Mouse (Mus musculus) liver, adult 2 months (tissue): ENCODE data around the gene Arl11. TPM values are rescaled to one million over a fixed set of nuclear protein-coding genes. Genes with fewer than 3 reads are reported as not detected.

Experiments
- DNase-seq: peaks from one replicate; pipeline ENCODE4 v3.0.0-alpha.2; 2011; ENCODE audit warnings: low read depth, low spot score; ENCODE audit errors: extremely low read depth
- H3K27ac ChIP-seq: fragments of 200-500 bp; replicated peaks from 2 replicates; pipeline ENCODE4 v1.5.1; 2012; ENCODE audit warnings: low read depth, mild to moderate bottlenecking, control low read depth, inconsistent platforms, low read length; ENCODE audit not compliant: insufficient read depth
- H3K27me3 ChIP-seq: fragments of 200-500 bp; 2 replicates; pipeline ENCODE4 v1.6.1; 2012; ENCODE audit warnings: mild to moderate bottlenecking, moderate library complexity, low read length, inconsistent platforms; ENCODE audit not compliant: control insufficient read depth, insufficient read depth
- H3K36me3 ChIP-seq: fragments of 200-500 bp; 2 replicates; pipeline ENCODE4 v1.6.1; 2012; ENCODE audit warnings: low read length, inconsistent platforms; ENCODE audit not compliant: control insufficient read depth, insufficient read depth
- H3K4me1 ChIP-seq: fragments of 200-500 bp; 2 replicates; pipeline ENCODE4 v1.6.1; 2011; ENCODE audit warnings: low read length; ENCODE audit not compliant: control insufficient read depth, insufficient read depth
- H3K4me3 ChIP-seq: fragments of 200-500 bp; 2 replicates; pipeline ENCODE4 v1.5.1; 2011; ENCODE audit warnings: low read depth, mild to moderate bottlenecking, control low read depth, low read length, moderate library complexity; ENCODE audit not compliant: insufficient read depth
- H3K79me2 ChIP-seq: fragments of 200-500 bp; 2 replicates; pipeline ENCODE4 v1.6.1; 2012; ENCODE audit warnings: inconsistent platforms, mild to moderate bottlenecking, low read length, moderate library complexity; ENCODE audit not compliant: control insufficient read depth, insufficient read depth
- H3K9ac ChIP-seq: fragments of 200-500 bp; 2 replicates; pipeline ENCODE4 v1.6.1; 2012; ENCODE audit warnings: low read depth, mild to moderate bottlenecking, control low read depth, inconsistent platforms, low read length
- CTCF ChIP-seq: fragments of 200-500 bp; IDR thresholded peaks from 2 replicates; pipeline ENCODE4 v1.5.1; 2011; ENCODE audit warnings: low read depth, low read length, control low read depth
- POLR2A ChIP-seq: fragments of 200-500 bp; IDR thresholded peaks from 2 replicates; pipeline ENCODE4 v1.6.1; 2011; ENCODE audit warnings: low read length, control low read depth; ENCODE audit not compliant: insufficient read depth; ENCODE audit errors: extremely low read depth
- WGBS: fragments of 180-500 bp; shearing (Covaris S2); methylation state at CpG from one replicate; pipeline ENCODE4 v1.1.7; 2018; 5-methylcytosine and 5-hydroxymethylcytosine counted together
- polyA plus RNA-seq: library from polyadenylated mRNA; depleted of rRNA; stranded (reverse); fragments of >200 nt; gene quantifications from 2 replicates; pipeline ENCODE4 v1.2.3, GENCODE M21; 2012; rRNA removed
- total RNA-seq: library from RNA; depleted of rRNA; stranded (reverse); fragments of >200 nt; gene quantifications from 2 replicates; pipeline ENCODE4 v1.2.3, GENCODE M21; 2014; rRNA removed

The Arl11 gene
- total and polyA plus RNA-seq, 2 experiments = 0.28 to 0.37 TPM

DNA sequence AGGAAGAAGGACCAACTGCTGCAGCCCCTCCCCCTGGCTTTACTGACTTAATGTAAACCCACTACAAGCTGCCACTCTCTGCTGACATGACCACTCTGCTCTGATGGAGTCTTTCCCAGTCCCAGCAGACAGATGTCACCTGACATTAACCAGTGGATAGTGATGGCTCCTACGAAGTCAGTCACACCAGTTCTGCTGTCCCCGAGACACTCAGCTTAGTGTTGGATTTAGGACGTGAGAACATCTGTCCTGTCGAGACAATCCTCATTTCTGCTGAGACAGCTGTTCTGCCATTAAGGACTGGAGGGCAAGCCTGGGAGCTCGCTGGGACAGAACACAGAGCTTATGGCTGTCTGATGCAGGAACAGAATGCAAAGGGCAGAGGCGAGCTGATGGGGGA lies 41.3 kb downstream of the Arl11 start:
- H3K79me2 ChIP-seq = peaks cover 12% of the 10 kb centered on the region; the same call in 1 of the 2 replicates
- no peak overlapping the region for H3K27ac ChIP-seq
- WGBS = 80% methylated on average over 6 of the region's 6 CpGs
- H3K4me1 ChIP-seq = peaks cover 23% of the 10 kb centered on the region
- DNase-seq = no peak
- no peak overlapping the region for H3K4me3 ChIP-seq
- TF ChIP-seq CTCF = no peak
- no peak for TF ChIP-seq POLR2A
- H3K27me3 ChIP-seq = no peaks in the 10 kb centered on the region
- H3K36me3 ChIP-seq = no peaks in the 10 kb centered on the region; the same call in 1 of the 2 replicates
- H3K9ac ChIP-seq = no peak overlapping the region

DNA sequence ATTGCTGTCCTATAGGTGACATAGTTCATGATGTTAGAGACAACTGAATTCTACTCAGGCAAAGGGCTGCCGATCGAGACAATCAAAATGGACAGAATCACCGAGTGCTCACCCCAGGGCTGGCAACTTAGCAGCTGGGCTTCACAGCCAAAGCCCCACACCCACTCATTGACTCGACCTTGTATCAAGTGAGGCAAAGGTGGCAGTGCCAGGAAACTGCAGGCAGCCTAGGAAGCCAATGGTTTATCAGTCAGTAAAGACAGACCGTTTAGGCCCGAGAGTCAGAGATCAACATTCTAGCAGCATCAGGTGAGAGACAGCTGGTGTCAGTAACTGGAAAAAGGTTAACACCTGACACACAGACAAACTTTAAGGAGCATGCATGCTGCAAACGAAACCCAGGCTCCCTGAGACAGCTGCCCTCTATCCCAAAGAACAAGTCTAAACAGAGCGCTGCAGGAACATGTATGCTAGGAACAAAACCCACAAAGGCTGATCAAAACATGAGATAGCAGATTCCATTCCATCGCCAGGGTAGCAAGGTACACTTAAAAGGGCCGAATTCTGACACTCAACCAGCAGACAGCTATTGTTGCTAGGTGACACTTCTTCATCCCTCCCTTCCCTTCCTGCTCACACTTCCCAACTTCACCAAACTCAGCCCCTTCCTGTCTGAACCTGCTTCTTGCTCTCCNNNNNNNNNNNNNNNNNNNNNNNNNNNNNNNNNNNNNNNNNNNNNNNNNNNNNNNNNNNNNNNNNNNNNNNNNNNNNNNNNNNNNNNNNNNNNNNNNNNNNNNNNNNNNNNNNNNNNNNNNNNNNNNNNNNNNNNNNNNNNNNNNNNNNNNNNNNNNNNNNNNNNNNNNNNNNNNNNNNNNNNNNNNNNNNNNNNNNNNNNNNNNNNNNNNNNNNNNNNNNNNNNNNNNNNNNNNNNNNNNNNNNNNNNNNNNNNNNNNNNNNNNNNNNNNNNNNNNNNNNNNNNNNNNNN lies 45.0 kb downstream of the Arl11 start:
- WGBS = 25% methylated on average over 10 of the region's 10 CpGs
- TF ChIP-seq POLR2A (no peak), CTCF (no peak)
- Histone ChIP-seq H3K4me1 (peaks cover 29% of the 10 kb centered on the region), H3K4me3 (no peak overlapping the region), H3K36me3 (no peaks in the 10 kb centered on the region), H3K27ac (peak overlapping the region; percentile 49), H3K79me2 (peaks cover 10% of the 10 kb centered on the region; the same call in 1 of the 2 replicates), H3K9ac (no peak overlapping the region), H3K27me3 (no peaks in the 10 kb centered on the region)
- peak; percentile 93 for DNase-seq

DNA sequence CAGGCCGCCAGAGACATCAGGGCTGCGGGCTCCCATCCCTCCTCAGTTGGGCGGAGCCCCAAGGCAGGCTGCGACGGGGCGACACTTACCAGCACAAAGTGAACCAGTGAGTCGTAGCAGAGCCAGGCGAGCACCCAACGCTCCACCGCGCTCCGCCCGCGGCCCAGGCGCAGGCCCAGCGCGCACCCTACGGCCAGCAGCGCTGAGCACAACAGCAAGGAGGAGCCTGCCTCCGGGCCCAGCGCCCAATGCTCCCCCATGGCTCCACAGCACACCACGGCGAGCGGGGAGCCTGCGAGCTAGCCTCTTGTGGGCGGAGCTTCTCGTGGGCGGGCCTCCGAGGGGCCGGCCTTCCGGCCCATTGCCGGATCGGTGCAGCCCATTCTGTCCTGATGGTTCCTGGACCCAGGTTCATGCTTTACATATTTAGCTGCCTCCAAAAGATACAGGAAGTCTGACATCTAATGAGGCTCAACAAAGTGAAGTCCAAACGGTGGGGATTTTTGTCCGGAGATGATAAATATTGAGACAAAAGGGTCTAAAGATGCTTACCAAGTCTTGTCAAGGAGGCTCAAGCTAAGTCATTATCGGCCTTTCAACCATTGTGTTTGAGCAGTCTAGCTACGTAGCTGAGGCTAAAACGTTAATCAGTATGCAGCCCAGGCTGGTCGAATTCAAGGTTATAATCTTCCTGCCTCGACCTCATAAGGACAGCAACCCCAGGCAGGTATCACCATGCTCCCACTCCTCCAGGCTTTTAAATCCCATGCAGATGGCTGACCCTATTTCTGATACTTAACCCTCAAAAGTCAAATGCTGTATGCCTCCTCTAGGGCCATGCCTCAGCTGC lies 50.8 kb downstream of the Arl11 start, which contains the start of gene Ebpl:
Gene Ebpl, minus strand, starts transcription at position 309 of the 850 bp plus-strand sequence.
- H3K4me1 ChIP-seq = peaks cover 32% of the 10 kb centered on the region
- H3K4me3 ChIP-seq = peak within 1 kb of the TSS; percentile 51
- no peak for TF ChIP-seq CTCF
- peak; percentile 85; the same call in 1 of the 2 replicates for TF ChIP-seq POLR2A
- H3K27me3 ChIP-seq = no peaks in the 10 kb centered on the region
- peak within 1 kb of the TSS; percentile 43 for H3K9ac ChIP-seq
- no peaks in the 10 kb centered on the region for H3K36me3 ChIP-seq
- DNase-seq = peak; percentile 94
- H3K27ac ChIP-seq = peak within 1 kb of the TSS; percentile 99
- under 1% methylated on average over 40 of the region's 40 CpGs for WGBS
- H3K79me2 ChIP-seq = peaks cover 3% of the 10 kb centered on the region; the same call in 1 of the 2 replicates

DNA sequence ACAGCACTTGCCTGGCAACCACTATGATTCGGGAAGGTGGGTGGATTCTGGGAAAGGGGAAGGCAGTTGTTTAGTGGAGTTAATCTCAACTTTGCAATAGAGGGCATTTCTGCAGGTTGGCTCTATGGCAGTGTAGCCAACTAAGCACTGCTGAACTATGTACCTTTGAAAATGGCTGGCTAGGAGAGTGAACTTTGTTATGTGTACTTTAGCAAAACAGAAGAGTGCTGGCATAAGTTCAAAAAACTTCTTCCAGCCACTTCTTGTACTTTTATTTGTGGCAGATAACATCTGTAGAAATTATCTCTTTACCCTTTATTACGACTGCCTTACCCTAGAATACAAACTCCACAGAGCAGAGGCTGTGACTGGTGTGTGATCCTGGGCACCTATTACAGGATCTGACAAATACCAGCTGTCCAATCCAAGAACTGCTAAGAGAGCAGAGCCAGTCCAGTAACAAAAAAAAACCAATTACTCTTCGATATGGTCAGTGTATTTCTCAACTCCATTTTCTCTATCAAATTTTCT lies 51.5 kb downstream of the Arl11 start:
- Histone ChIP-seq H3K27me3 (no peaks in the 10 kb centered on the region), H3K4me3 (no peak overlapping the region), H3K36me3 (no peaks in the 10 kb centered on the region), H3K27ac (peak overlapping the region; percentile 99), H3K9ac (peak overlapping the region; percentile 33), H3K4me1 (peaks cover 30% of the 10 kb centered on the region), H3K79me2 (peaks cover 3% of the 10 kb centered on the region; the same call in 1 of the 2 replicates)
- DNase-seq = peak; percentile 99
- 10% methylated on average over 3 of the region's 3 CpGs for WGBS
- TF ChIP-seq CTCF (no peak), POLR2A (no peak)

Other genes starting within 250 kb of the Arl11 start
- gene Sacs, start 171.3 kb upstream of the Arl11 start, total RNA-seq = 1.8 and 2.1 TPM in 2 replicates
- gene Sacs, start 171.3 kb upstream of the Arl11 start, polyA plus RNA-seq = 0.06 and 0.10 TPM in 2 replicates
- gene Sgcg, start 51.3 kb upstream of the Arl11 start, total RNA-seq = 0.18 TPM in 1 of 2 replicates, not detected in the other
- not detected in 2 replicates for gene Sgcg, start 51.3 kb upstream of the Arl11 start, polyA plus RNA-seq
- gene Ebpl, start 50.7 kb downstream of the Arl11 start, total RNA-seq = 17.2 and 17.6 TPM in 2 replicates
- gene Ebpl, start 50.7 kb downstream of the Arl11 start, polyA plus RNA-seq = 17.8 and 19.5 TPM in 2 replicates
- gene Kpna3, start 130.1 kb downstream of the Arl11 start, total RNA-seq = 24.7 and 24.9 TPM in 2 replicates
- gene Kpna3, start 130.1 kb downstream of the Arl11 start, polyA plus RNA-seq = 5.1 and 5.7 TPM in 2 replicates
- 19.5 and 20.7 TPM in 2 replicates for gene Spryd7, start 247.1 kb downstream of the Arl11 start, total RNA-seq
- gene Spryd7, start 247.1 kb downstream of the Arl11 start, polyA plus RNA-seq = 15.1 and 17.5 TPM in 2 replicates